In genomic region chr19:18716374-18716773, GRCm38 (mm10) we compare ENCODE assay signal across 9 mouse cellular contexts. TPM values are rescaled to one million over a fixed set of nuclear protein-coding genes. Genes with fewer than 3 reads are reported as not detected.
DNase-seq lines count a peak whose midpoint lies in the region; ATAC-seq and TF ChIP-seq lines count a peak whose summit lies in the region.
"Had no signal": no experiment of that assay in that cellular context is flagged by ENCODE, and none has a peak within 500 bp of the region (broad histone marks: within the 10 kb centered on the region; RNA-seq: fewer than 3 reads in every experiment).

No protein-coding gene starts in this region.

- H3K4me2 ChIP-seq in kidney, embryonic 16.5 days (replicated peaks; ENCODE audit: low read depth, low read length) = no peak overlapping the region
- no peak overlapping the region for H3K4me2 ChIP-seq in heart, postnatal 0 days (ENCODE audit: low read depth, low read length)
- H3K4me2 ChIP-seq: embryonic facial prominence, embryonic 15.5 days had no signal

- peaks cover 21% of the 10 kb centered on the region for H3K4me1 ChIP-seq in kidney, embryonic 16.5 days (ENCODE audit: insufficient read depth, low read length)
- no peaks in the 10 kb centered on the region; the same call in 1 of the 2 replicates for H3K4me1 ChIP-seq in cortical plate, adult 2 months (ENCODE audit: control insufficient read depth, insufficient read depth, low read length)
- peaks cover 14% of the 10 kb centered on the region for H3K4me1 ChIP-seq in heart, postnatal 0 days (ENCODE audit: control insufficient read depth, insufficient read depth)

- H3K4me3 ChIP-seq in kidney, embryonic 16.5 days (ENCODE audit: low read length) = no peak overlapping the region
- no peak overlapping the region for H3K4me3 ChIP-seq in cortical plate, adult 2 months (ENCODE audit: insufficient read depth, low read length)
- H3K4me3 ChIP-seq in heart, postnatal 0 days (ENCODE audit: low read depth, low read length) = no peak overlapping the region
- H3K4me3 ChIP-seq: embryonic facial prominence, embryonic 15.5 days had no signal

- H3K27ac ChIP-seq in kidney, embryonic 16.5 days (ENCODE audit: low read length) = no peak overlapping the region
- H3K27ac ChIP-seq in cortical plate, adult 2 months (ENCODE audit: insufficient read depth, low read length) = no peak overlapping the region
- peak overlapping the region; percentile 23; the same call in 1 of the 2 replicates for H3K27ac ChIP-seq in heart, postnatal 0 days (ENCODE audit: low read depth)
- H3K27ac ChIP-seq: embryonic facial prominence, embryonic 15.5 days had no signal

- no peak for TF ChIP-seq EP300 in heart, postnatal 0 days (IDR thresholded peaks at IDR 0.05; ENCODE audit: low read depth)

- no peak for ATAC-seq in kidney, embryonic 16.5 days (ENCODE audit: low FRiP score, low TSS enrichment)
- ATAC-seq in heart, postnatal 0 days (ENCODE audit: insufficient read depth, low read depth) = no peak

- peak; percentile 61 for TF ChIP-seq CTCF in cortical plate, adult 2 months (IDR thresholded peaks at IDR 0.05; ENCODE audit: extremely low read depth, insufficient read depth, low read length)
- peak; percentile 81 for TF ChIP-seq CTCF in heart, postnatal 0 days (IDR thresholded peaks at IDR 0.05; ENCODE audit: low read depth)

- 23% methylated on average over 1 of the region's 1 CpGs for WGBS in kidney, embryonic 16.5 days
- 29% methylated on average over 1 of the region's 1 CpGs for WGBS in heart, postnatal 0 days

- DNase-seq in kidney, adult 11 months = peak; percentile 47
- DNase-seq in T-cell, adult 2 months (ENCODE audit: low spot score) = peak; percentile 70
- peak; percentile 60 for DNase-seq in heart, postnatal 0 days (ENCODE audit: low spot score)
- DNase-seq in left cerebral cortex, adult 18-20 months (ENCODE audit: low spot score in 2 of 2) = peak; percentile 76 to 78
- DNase-seq in naive thymus-derived CD4-positive, alpha-beta T cell, adult 2 months (ENCODE audit: low read depth) = peak; percentile 90
- peak; percentile 53 to 74 for DNase-seq in thymus, postnatal 10 days (ENCODE audit: low spot score in 2 of 2)

- H3K9ac ChIP-seq in kidney, embryonic 16.5 days (replicated peaks; ENCODE audit: low read length) = no peak overlapping the region
- H3K9ac ChIP-seq in heart, postnatal 0 days (replicated peaks; ENCODE audit: low read depth, low read length) = no peak overlapping the region
- H3K9ac ChIP-seq: embryonic facial prominence, embryonic 15.5 days had no signal

- no peaks in the 10 kb centered on the region for H3K9me3 ChIP-seq in kidney, embryonic 16.5 days (ENCODE audit: low read length)
- no peaks in the 10 kb centered on the region for H3K9me3 ChIP-seq in heart, postnatal 0 days (replicated peaks; ENCODE audit: control insufficient read depth, low read length)
- H3K9me3 ChIP-seq: embryonic facial prominence, embryonic 15.5 days had no signal

- H3K27me3 ChIP-seq in kidney, embryonic 16.5 days (ENCODE audit: insufficient read depth, low read length) = no peaks in the 10 kb centered on the region
- H3K27me3 ChIP-seq in heart, postnatal 0 days (ENCODE audit: control insufficient read depth, insufficient read depth, low read length) = no peaks in the 10 kb centered on the region
- H3K27me3 ChIP-seq: embryonic facial prominence, embryonic 15.5 days had no signal

- no peak for TF ChIP-seq POLR2A in cortical plate, adult 2 months (IDR thresholded peaks at IDR 0.05; ENCODE audit: extremely low read depth, insufficient read depth, low read length)

- peaks cover 4% of the 10 kb centered on the region for H3K36me3 ChIP-seq in kidney, embryonic 16.5 days (ENCODE audit: insufficient read depth, low read length)
- H3K36me3 ChIP-seq in heart, postnatal 0 days (replicated peaks; ENCODE audit: control insufficient read depth, insufficient read depth, low read length) = 0 out of 2 replicates have a peak, but pooled peaks cover 3% of the 10 kb centered on the region

RNA-seq across cellular contexts. Expression of gene D030056L22Rik, which starts 3.4 kb away (rescaled TPM):
- 30.4 and 30.5 TPM in 2 replicates for polyA plus RNA-seq in kidney, embryonic 16.5 days (2015; fragmentation: Nextera tagmentation; extraction: Ambion mirVana)
- 25.0 and 27.0 TPM in 2 replicates for polyA plus RNA-seq in cortical plate, adult 2 months (2012; rRNA removed)
- total RNA-seq in heart, postnatal 0 days (2014; rRNA removed; ENCODE audit: low replicate concordance) = 16.9 and 33.9 TPM in 2 replicates
- 14.6 and 18.8 TPM in 2 replicates for polyA plus RNA-seq in heart, postnatal 0 days (2015; fragmentation: Nextera tagmentation; extraction: Ambion mirVana)
- total RNA-seq in left cerebral cortex, adult 18-20 months (2021) = 10 to 100 TPM; 25.5 to 27.3 TPM

RNA-seq across cellular contexts. Expression of gene Trpm6, which starts 33.4 kb away (rescaled TPM):
- 0.89 and 0.91 TPM in 2 replicates for polyA plus RNA-seq in kidney, embryonic 16.5 days (2015; fragmentation: Nextera tagmentation; extraction: Ambion mirVana)
- polyA plus RNA-seq in cortical plate, adult 2 months (2012; rRNA removed) = 0.42 and 0.56 TPM in 2 replicates
- 1.4 TPM in 1 of 2 replicates, not detected in the other for total RNA-seq in heart, postnatal 0 days (2014; rRNA removed; ENCODE audit: low replicate concordance)
- 0.15 and 0.20 TPM in 2 replicates for polyA plus RNA-seq in heart, postnatal 0 days (2015; fragmentation: Nextera tagmentation; extraction: Ambion mirVana)
- total RNA-seq in left cerebral cortex, adult 18-20 months (2021) = under 1 TPM; 0.49 to 0.52 TPM

RNA-seq across cellular contexts. Expression of gene Carnmt1, which starts 45.8 kb away (rescaled TPM):
- 24.0 and 26.0 TPM in 2 replicates for polyA plus RNA-seq in kidney, embryonic 16.5 days (2015; fragmentation: Nextera tagmentation; extraction: Ambion mirVana)
- 8.0 and 10.1 TPM in 2 replicates for polyA plus RNA-seq in cortical plate, adult 2 months (2012; rRNA removed)
- total RNA-seq in heart, postnatal 0 days (2014; rRNA removed; ENCODE audit: low replicate concordance) = 15.3 and 24.6 TPM in 2 replicates
- 28.6 and 30.9 TPM in 2 replicates for polyA plus RNA-seq in heart, postnatal 0 days (2015; fragmentation: Nextera tagmentation; extraction: Ambion mirVana)
- total RNA-seq in left cerebral cortex, adult 18-20 months (2021) = 10 to 100 TPM; 10.4 to 11.5 TPM
